Mouse (Mus musculus): ENCODE measurements around the gene Sumo2. TPM values are rescaled to one million over a fixed set of nuclear protein-coding genes. Genes with fewer than 3 reads are reported as not detected.
"Not testable (repeated sequence)": the region's sequence is repeated elsewhere in the genome, so short reads cannot be mapped to it uniquely, and the experiment has no call there.

Gene Sumo2
- polyA plus RNA-seq, 1 experiment from 2014 or later, result 931 TPM

GRCm38 (mm10) chr11:115490441-115491355 lies 45.4 kb downstream of the Sumo2 start:
- peak overlapping the region; percentile 90 for H3K27ac ChIP-seq
- WGBS, result 24% methylated on average over 25 of the region's 25 CpGs
- peaks cover 35% of the 10 kb centered on the region for H3K4me1 ChIP-seq
- H3K27me3 ChIP-seq (ENCODE audit: insufficient read depth, poor library complexity, severe bottlenecking), result no peaks in the 10 kb centered on the region
- H3K36me3 ChIP-seq, result peaks cover 24% of the 10 kb centered on the region
- no peak for DNase-seq (ENCODE audit: low spot score)
- peak overlapping the region; percentile 81 for H3K4me3 ChIP-seq
- no peaks in the 10 kb centered on the region for H3K9me3 ChIP-seq

GRCm38 (mm10) chr11:115488551-115489104 lies 47.4 kb downstream of the Sumo2 start:
- no peaks in the 10 kb centered on the region for H3K27me3 ChIP-seq (ENCODE audit: insufficient read depth, poor library complexity, severe bottlenecking)
- WGBS, result 74% methylated on average over 19 of the region's 19 CpGs
- 0 out of 2 replicates have a peak overlapping the region, but pooled peaks have one; percentile 18 for H3K4me3 ChIP-seq
- peaks cover 27% of the 10 kb centered on the region for H3K36me3 ChIP-seq
- 0 out of 2 replicates have a peak overlapping the region, but pooled peaks have one; percentile 13 for H3K27ac ChIP-seq
- H3K9me3 ChIP-seq, result no peaks in the 10 kb centered on the region
- no peak for DNase-seq (ENCODE audit: low spot score)
- H3K4me1 ChIP-seq, result peaks cover 40% of the 10 kb centered on the region

- H3K4me1 ChIP-seq, result peaks cover 22% of the 10 kb centered on the region
- H3K36me3 ChIP-seq, result peaks cover 28% of the 10 kb centered on the region
- DNase-seq (ENCODE audit: low spot score), result no peak
- H3K4me3 ChIP-seq, result no peak overlapping the region
- H3K9me3 ChIP-seq, result no peaks in the 10 kb centered on the region
- no peak overlapping the region for H3K27ac ChIP-seq
- no peaks in the 10 kb centered on the region for H3K27me3 ChIP-seq (ENCODE audit: insufficient read depth, poor library complexity, severe bottlenecking)
- WGBS, result 73% methylated on average over 12 of the region's 12 CpGs
These were observed 50.9 kb downstream of the Sumo2 start for GRCm38 (mm10) chr11:115485155-115485554.

DNA sequence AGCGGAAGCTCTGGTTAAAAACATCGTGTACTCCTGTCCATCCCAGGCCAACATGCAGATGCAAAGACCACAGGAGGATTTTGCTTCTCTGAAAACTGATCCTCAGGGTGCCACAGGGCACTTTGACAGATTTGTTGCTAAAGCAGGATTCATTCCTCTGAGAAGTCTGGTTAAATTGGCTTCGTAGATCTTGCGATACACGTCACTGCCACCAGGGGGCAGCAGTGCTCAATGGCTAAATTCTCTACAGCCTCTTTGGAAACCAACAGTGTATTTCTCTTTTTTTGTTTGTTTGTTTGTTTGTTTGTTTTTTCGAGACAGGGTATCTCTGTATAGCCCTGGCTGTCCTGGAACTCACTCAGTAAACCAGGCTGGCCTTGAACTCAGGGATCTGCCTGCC lies 52.4 kb downstream of the Sumo2 start:
- Histone ChIP-seq H3K27ac (no peak overlapping the region), H3K36me3 (peaks cover 19% of the 10 kb centered on the region), H3K4me3 (no peak overlapping the region), H3K27me3 (ENCODE audit: insufficient read depth, poor library complexity, severe bottlenecking) (no peaks in the 10 kb centered on the region), H3K4me1 (peaks cover 20% of the 10 kb centered on the region), H3K9me3 (no peaks in the 10 kb centered on the region)
- 19% methylated on average over 6 of the region's 6 CpGs for WGBS
- DNase-seq (ENCODE audit: low spot score), result no peak

- Histone ChIP-seq H3K9me3 (no peaks in the 10 kb centered on the region), H3K4me3 (no peak overlapping the region), H3K36me3 (peaks cover 17% of the 10 kb centered on the region), H3K27me3 (ENCODE audit: insufficient read depth, poor library complexity, severe bottlenecking) (no peaks in the 10 kb centered on the region), H3K4me1 (peaks cover 15% of the 10 kb centered on the region), H3K27ac (no peak overlapping the region)
- DNase-seq (ENCODE audit: low spot score), result no peak
- WGBS, result 69% methylated on average over 11 of the region's 11 CpGs
These were observed 52.8 kb downstream of the Sumo2 start for GRCm38 (mm10) chr11:115483278-115483677.

DNA sequence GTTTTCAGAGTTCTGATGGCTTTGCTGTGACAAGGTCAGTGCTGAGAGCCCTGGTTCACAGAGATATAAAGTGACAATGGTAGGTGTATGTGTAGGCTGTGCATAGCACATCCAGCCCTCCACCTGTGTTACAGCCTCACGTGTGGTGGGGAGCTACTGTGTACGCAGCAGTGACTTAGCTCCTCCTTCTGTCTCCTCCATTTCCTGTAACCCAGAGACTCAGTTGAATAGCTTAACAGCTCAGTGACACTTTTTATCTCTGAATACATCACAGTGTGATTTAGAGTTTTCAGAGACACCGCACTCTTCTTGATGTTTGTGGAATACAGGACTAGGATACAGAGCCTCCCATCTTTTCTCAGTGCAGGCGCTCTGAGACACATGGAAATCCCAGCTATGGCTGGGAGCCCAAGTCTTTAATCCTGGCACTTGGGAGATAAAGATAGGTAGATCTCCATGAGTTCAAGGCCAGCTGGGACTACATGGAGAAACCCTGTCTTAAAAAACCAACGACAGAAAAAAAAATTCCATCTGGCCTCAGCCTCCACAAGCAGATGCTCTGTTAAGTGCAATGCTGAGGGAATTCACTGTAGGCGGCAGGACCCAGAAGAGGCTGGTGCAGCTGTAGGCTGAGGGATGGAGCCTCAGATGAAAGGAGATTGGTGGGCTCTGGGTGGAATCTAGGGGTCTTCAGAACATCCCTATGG lies 54.4 kb downstream of the Sumo2 start:
- H3K9me3 ChIP-seq, result no peaks in the 10 kb centered on the region
- no peaks in the 10 kb centered on the region for H3K27me3 ChIP-seq (ENCODE audit: insufficient read depth, poor library complexity, severe bottlenecking)
- no peak overlapping the region for H3K4me3 ChIP-seq
- 76% methylated on average over 6 of the region's 6 CpGs for WGBS
- H3K36me3 ChIP-seq, result peaks cover 16% of the 10 kb centered on the region
- peaks cover 16% of the 10 kb centered on the region for H3K4me1 ChIP-seq
- DNase-seq (ENCODE audit: low spot score), result no peak
- no peak overlapping the region for H3K27ac ChIP-seq

GRCm38 (mm10) chr11:115478296-115478938 lies 57.7 kb downstream of the Sumo2 start:
- 0 out of 2 replicates have a peak, but pooled peaks cover 6% of the 10 kb centered on the region for H3K36me3 ChIP-seq
- H3K4me3 ChIP-seq, result no peak overlapping the region
- no peak for DNase-seq (ENCODE audit: low spot score)
- WGBS, result 84% methylated on average over 9 of the region's 9 CpGs
- no peak overlapping the region for H3K27ac ChIP-seq
- no peaks in the 10 kb centered on the region for H3K27me3 ChIP-seq (ENCODE audit: insufficient read depth, poor library complexity, severe bottlenecking)
- no peaks in the 10 kb centered on the region for H3K9me3 ChIP-seq
- peaks cover 40% of the 10 kb centered on the region for H3K4me1 ChIP-seq

GRCm38 (mm10) chr11:115477388-115477787 lies 58.7 kb downstream of the Sumo2 start:
- H3K4me3 ChIP-seq; H3K9me3 ChIP-seq; H3K36me3 ChIP-seq; H3K27me3 ChIP-seq (ENCODE audit: insufficient read depth, poor library complexity, severe bottlenecking); H3K27ac ChIP-seq; DNase-seq (ENCODE audit: low spot score): not testable (repeated sequence)
- H3K4me1 ChIP-seq, result peaks cover 50% of the 10 kb centered on the region
- WGBS, result 82% methylated on average over 7 of the region's 7 CpGs

GRCm38 (mm10) chr11:115476630-115477029 lies 59.4 kb downstream of the Sumo2 start:
- H3K27me3 ChIP-seq (ENCODE audit: insufficient read depth, poor library complexity, severe bottlenecking); H3K36me3 ChIP-seq; H3K27ac ChIP-seq; H3K9me3 ChIP-seq; DNase-seq (ENCODE audit: low spot score): not testable (repeated sequence)
- 82% methylated on average over 4 of the region's 4 CpGs for WGBS
- Histone ChIP-seq H3K4me3 (peak overlapping the region; percentile 96), H3K4me1 (peaks cover 53% of the 10 kb centered on the region)

DNA sequence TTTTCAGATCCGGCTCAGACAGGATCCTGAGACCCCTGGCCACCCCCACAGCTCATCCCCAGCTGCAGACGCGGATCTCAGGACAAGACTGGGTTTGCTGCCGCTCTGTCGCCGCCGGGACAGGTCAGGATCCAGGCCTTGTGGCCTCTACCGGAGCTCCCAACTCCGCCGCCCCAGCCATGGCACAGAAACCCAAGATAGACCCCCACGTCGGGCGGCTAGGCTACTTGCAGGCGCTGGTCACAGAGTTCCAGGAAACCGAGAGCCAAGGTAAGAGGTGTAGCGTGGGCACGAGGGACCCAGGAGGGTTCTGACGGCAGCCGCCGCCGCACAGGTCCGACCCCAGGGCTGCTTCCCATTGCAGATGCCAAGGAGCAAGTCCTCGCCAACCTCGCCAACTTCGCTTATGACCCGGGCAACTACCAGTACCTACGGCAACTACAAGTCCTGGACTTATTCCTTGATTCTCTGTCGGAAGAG lies 60.3 kb downstream of the Sumo2 start:
- WGBS, result 4% methylated on average over 28 of the region's 28 CpGs
- peak overlapping the region; percentile 96 for H3K4me3 ChIP-seq
- peak overlapping the region; percentile 87; the same call in 1 of the 2 replicates for H3K27ac ChIP-seq
- H3K4me1 ChIP-seq, result peaks cover 53% of the 10 kb centered on the region
- H3K9me3 ChIP-seq, result no peaks in the 10 kb centered on the region
- H3K36me3 ChIP-seq, result 0 out of 2 replicates have a peak, but pooled peaks cover 6% of the 10 kb centered on the region
- no peak for DNase-seq (ENCODE audit: low spot score)
- no peaks in the 10 kb centered on the region for H3K27me3 ChIP-seq (ENCODE audit: insufficient read depth, poor library complexity, severe bottlenecking)

- DNase-seq (ENCODE audit: low spot score), result peak; percentile 97
- peaks cover 53% of the 10 kb centered on the region for H3K4me1 ChIP-seq
- peak within 1 kb of the TSS; percentile 96 for H3K4me3 ChIP-seq
- 0 out of 2 replicates have a peak, but pooled peaks cover 6% of the 10 kb centered on the region for H3K36me3 ChIP-seq
- 1% methylated on average over 26 of the region's 26 CpGs for WGBS
- peak within 1 kb of the TSS; percentile 87 for H3K27ac ChIP-seq
- no peaks in the 10 kb centered on the region for H3K27me3 ChIP-seq (ENCODE audit: insufficient read depth, poor library complexity, severe bottlenecking)
- no peaks in the 10 kb centered on the region for H3K9me3 ChIP-seq
These were observed 60.9 kb downstream of the Sumo2 start, which contains the start of gene Armc7 for GRCm38 (mm10) chr11:115475025-115475757. Gene Armc7, plus strand, starts transcription at chr11:115475667.

Measured in heart, embryonic 10.5 days (tissue).